Mouse (Mus musculus) liver, postnatal 0 days (tissue): ENCODE data around the gene Map4k5.

ENCODE experiments used
- CTCF ChIP-seq: sonication (generic); IDR thresholded peaks from 2 replicates; pipeline ENCODE4 v1.5.1; 2016; ENCODE audit warnings: antibody characterized with exemption, low read depth
- EP300 ChIP-seq: IDR thresholded peaks from 2 replicates; pipeline ENCODE4 v1.6.1; 2016; ENCODE audit warnings: antibody characterized with exemption, low read depth, mild to moderate bottlenecking

DNA sequence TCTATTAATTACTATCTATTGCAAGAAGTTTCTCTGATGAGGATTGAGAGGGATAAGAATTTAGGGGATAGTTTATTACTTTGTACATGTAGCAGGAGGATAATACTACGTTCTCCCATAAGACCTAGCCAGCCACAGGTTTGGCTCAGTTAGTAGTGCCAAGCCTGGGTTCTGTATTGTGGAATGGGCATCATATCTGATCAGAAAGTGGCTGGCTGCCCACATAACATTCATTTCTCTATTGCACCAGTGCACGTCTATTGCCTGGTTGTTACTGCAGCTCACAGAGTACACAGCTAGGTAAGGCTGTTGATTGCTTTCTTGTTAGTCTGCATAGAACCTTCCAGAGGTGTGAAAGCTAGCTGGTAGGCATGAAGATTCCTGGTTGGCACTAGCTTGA, 24.9 kb upstream of the Map4k5 start:
- no peak for TF ChIP-seq CTCF
- no peak for TF ChIP-seq EP300
